Mouse (Mus musculus): ENCODE measurements around the gene E2f4.

The E2f4 gene

GRCm38 (mm10) chr8:105294776-105295175 is 2.7 kb upstream of the E2f4 start:
- no peak for DNase-seq

- no peak for DNase-seq
Measured at GRCm38 (mm10) chr8:105295256-105295655, 2.2 kb upstream of the E2f4 start.

- DNase-seq: no peak
Measured at GRCm38 (mm10) chr8:105295895-105296573, 1.4 kb upstream of the E2f4 start, which contains the start of gene Exoc3l. Exoc3l (minus strand) TSS chr8:105296101.

GRCm38 (mm10) chr8:105298351-105299252 is 1.1 kb downstream of the E2f4 start:
- no peak for DNase-seq

DNA sequence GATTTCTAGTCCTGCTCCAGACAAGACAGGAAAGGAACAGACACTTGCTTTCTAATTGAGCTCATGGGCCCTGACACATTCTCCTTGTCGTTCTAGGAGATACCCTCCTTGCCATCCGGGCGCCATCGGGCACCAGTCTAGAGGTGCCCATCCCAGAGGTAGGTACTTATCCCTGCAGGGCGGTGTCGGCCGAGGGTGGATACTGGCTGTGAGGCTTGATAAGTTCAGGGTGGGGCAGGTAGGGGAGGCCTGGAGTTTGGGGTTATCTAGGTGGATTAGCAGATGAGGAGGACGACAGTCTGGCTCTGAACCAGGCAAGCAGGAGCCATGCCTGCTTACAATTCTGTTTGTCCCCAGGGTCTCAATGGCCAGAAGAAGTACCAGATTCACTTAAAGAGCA is 2.5 kb downstream of the E2f4 start:
- no peak for DNase-seq

- no peak for DNase-seq
Measured at GRCm38 (mm10) chr8:105303396-105303795, 5.9 kb downstream of the E2f4 start.

DNA sequence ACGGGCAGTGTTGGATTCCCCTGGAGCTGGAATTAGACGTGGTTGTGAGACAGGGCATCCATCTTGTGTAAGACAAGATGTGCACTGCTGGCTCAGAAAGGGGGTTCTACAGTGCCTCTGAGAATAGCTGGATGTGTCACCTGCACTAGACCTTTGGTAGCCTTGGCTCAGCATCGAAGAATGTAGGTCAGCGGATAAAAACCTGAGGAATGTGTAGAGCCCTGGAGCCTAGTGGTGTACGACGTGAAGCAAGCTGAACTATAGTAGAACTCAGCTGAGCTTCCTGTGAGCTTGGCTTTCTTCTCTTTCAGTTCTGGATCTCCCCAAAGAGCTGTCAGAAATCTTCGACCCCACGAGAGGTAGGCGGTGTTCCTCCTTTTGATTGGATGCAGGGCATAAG is 6.4 kb downstream of the E2f4 start:
- no peak for DNase-seq

- DNase-seq: no peak
Measured at GRCm38 (mm10) chr8:105304325-105305210, 7.1 kb downstream of the E2f4 start.

- DNase-seq: no peak
Measured at GRCm38 (mm10) chr8:105305211-105306145, 8.0 kb downstream of the E2f4 start, which contains the start of gene Elmo3. Elmo3 (plus strand) TSS chr8:105305601.

GRCm38 (mm10) chr8:105306146-105306691 is 8.8 kb downstream of the E2f4 start:
- DNase-seq: no peak

- no peak for DNase-seq
Measured at GRCm38 (mm10) chr8:105307670-105308069, 10.2 kb downstream of the E2f4 start.

- DNase-seq: no peak
Measured at GRCm38 (mm10) chr8:105308428-105308827, 11.0 kb downstream of the E2f4 start.

DNA sequence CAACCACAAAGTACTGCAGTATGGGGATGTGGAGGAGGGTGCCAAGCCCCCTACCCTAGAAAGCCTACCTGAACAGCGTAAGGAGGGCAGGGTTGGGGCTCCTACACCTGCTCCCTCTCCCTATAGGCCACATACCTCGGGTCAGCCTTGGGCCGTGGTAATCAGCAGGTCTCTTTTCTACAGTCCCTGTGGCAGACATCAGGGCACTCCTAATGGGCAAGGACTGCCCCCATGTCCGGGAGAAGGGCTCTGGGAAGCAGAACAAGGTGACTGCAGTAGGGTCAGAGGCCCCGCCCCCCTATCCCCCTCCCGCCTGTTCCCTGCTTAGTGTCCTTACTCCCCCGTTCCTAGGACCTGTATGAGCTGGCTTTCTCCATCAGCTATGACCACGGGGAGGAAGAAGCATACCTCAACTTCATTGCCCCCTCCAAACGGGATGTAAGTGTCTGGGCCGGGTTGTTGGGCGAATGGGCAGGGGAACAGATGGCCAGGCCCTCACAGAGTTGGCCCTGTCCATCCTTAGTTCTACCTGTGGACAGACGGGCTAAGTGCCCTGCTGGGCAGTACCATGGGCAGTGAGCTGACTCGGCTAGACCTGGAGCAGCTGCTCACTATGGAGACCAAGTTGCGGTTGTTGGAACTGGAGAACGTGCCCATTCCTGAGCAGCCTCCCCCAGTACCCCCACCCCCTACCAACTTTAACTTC is 11.8 kb downstream of the E2f4 start:
- no peak for DNase-seq

DNA sequence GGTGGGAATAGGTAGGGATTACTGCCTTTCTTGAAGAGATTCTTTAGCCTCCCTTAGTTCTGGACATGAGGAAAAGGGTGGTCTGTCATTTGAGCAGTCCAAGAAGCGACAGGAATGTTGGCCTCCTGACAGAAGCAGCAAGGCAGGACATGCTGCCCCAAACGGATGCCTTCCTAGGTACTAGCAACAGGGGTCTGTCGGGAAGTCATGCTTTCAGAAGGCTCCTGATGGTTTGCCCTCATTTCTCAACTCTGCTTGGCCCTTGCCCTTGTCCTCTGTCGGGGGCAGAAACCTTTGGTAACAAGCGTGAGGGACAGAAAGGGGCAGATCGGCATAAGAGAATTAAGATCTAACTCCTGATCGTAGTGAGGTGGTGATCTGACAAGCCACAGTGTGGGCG is 12.7 kb downstream of the E2f4 start:
- no peak for DNase-seq

DNA sequence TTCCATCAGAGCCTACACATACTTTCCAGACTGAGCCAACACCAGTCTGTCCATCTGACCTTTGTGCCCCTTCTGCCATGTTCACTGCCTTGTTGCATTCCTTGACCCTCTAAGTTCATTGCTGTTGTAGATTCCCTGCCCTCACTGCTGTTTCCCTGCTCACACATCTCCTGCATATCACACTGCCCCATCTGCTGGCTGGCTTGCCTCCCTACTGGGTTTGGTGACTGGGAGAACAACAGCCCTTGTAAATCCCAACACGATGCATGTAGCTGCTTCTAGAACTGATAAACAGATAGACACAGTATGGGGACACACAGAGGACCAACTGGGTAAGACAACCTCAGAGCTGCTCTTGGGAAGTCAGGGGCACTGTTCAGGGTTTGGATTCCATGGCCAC is 14.3 kb downstream of the E2f4 start:
- no peak for DNase-seq

DNA sequence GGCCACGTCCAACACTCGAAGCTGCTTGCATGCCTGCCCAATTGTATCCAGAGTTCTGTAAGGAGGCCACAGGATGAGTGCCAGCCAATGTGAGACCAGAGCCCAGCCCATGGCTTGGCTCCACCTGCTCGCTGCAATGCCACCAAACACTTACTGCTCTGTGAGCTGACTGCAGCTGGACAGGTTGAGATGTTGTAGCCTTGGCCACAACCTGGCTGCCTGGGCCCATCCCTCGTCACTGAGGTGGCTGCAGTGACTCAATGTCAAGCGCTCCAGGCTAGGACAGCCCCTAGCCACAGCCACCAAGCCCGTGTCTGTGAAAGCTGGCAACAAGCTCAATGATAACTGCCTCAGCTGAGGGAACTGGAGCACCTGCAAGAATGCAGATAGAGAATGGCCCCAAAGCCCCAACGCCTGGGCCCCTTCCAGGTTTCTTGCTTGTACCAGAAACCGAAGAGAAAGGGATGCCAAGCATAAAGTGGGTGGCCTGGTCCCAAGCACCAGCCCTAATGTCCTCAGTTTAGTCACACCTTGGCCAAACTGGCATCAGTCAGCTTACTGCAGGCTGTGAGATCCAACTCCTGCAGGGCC is 15.5 kb downstream of the E2f4 start:
- no peak for DNase-seq

DNA sequence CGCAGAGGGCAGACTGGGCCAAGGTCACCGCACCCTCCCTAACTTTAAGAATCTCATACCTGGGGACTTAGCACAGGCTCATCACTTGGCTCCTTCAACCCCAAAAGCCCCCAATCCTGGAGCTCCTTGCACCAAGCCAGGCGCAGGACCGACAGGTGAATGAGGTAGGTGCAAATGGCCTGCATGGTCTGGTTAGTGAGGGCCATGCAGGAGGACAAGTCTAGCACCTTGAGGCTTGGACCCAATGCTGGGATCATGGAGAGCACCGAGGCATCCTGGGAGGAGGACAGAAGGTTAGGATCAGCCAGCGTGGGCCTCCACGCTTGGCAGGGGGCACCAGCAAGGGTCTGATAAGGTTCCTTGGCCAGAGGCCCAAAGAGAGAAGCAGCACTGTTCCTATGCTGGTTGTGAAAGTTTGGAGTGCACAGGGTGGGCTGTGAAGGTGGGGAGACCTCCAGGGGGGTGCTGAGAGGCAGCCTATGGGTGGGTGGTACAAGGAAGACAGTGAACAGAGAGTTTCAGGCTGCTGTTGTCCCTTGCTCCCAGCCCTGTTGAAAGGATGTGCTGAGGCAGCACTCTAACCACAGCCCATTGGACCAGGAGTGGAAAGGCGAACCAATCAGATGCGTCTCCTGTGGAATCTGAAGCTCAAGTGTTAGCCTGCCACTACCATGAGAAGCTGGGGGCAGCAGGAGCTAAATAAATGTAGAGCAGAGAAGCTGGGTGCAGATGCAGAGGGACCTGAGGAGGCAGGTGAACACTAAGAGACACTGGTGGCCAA is 16.3 kb downstream of the E2f4 start:
- no peak for DNase-seq

DNA sequence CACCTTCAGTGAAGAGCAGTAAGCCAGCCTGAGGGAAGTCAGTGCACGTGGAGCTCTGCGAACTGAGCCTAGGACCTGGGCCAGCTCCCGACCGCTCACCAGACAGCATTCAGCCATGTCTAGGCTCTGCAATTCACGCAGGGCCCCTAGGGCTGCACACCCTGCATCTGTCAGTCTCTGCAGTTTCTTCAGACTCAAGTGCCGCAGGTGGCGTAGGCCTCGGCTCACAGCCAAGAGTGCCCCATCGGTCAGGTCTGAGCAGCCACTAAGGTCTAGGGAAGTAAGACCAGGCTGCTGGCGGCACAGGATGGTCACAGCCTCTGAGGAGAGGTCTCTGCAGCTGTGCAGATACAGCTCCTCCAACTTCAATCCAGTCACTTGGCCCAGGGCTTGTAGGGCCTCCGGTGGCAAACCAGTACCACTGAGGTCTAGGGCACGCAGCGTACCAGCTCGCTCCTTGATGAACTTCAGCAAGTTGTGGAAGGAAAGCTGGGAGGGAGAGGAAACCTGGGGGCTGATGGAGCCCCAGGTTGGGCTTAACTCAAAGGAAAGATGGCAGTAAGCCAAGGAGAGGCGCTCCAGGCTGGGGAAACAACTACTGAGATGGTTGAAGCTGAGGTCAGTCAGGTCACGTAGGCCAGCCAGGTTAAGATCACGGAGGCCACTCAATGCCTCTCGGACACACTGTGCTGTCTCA is 17.8 kb downstream of the E2f4 start:
- no peak for DNase-seq

- DNase-seq: no peak
Measured at GRCm38 (mm10) chr8:105317941-105318340, 20.5 kb downstream of the E2f4 start.
